Comparison of ENCODE assay signal across 11 mouse cellular contexts in genomic region chr5:100226571-100227235, GRCm38 (mm10).
DNase-seq lines count a peak whose midpoint lies in the region; ATAC-seq and TF ChIP-seq lines count a peak whose summit lies in the region.
"Had no signal": no experiment of that assay in that cellular context is flagged by ENCODE, and none has a peak within 500 bp of the region (broad histone marks: within the 10 kb centered on the region; RNA-seq: fewer than 3 reads in every experiment).

No protein-coding gene starts in this region.

- H3K4me1 ChIP-seq in forebrain, embryonic 10.5 days = peaks cover 8% of the 10 kb centered on the region
- no peaks in the 10 kb centered on the region for H3K4me1 ChIP-seq in forebrain, embryonic 11.5 days (replicated peaks; ENCODE audit: control insufficient read depth, insufficient read depth, low read length)
- 0 out of 2 replicates have a peak, but pooled peaks cover 4% of the 10 kb centered on the region for H3K4me1 ChIP-seq in kidney, postnatal 0 days (replicated peaks; ENCODE audit: insufficient read depth, low read length)
- H3K4me1 ChIP-seq in embryonic facial prominence, embryonic 12.5 days = peaks cover 5% of the 10 kb centered on the region; the same call in 1 of the 2 replicates
- peaks cover 5% of the 10 kb centered on the region; the same call in 1 of the 2 replicates for H3K4me1 ChIP-seq in limb, embryonic 15.5 days
- H3K4me1 ChIP-seq in midbrain, embryonic 16.5 days (ENCODE audit: control insufficient read depth, insufficient read depth, low read length) = peaks cover 8% of the 10 kb centered on the region

- H3K9me3 ChIP-seq in forebrain, embryonic 10.5 days = no peaks in the 10 kb centered on the region; the same call in 1 of the 2 replicates
- H3K9me3 ChIP-seq in forebrain, embryonic 11.5 days (ENCODE audit: control insufficient read depth, low read length) = no peaks in the 10 kb centered on the region
- H3K9me3 ChIP-seq in kidney, postnatal 0 days (replicated peaks; ENCODE audit: low read length) = 0 out of 2 replicates have a peak, but pooled peaks cover 3% of the 10 kb centered on the region
- H3K9me3 ChIP-seq in embryonic facial prominence, embryonic 12.5 days = no peaks in the 10 kb centered on the region
- H3K9me3 ChIP-seq in limb, embryonic 15.5 days = no peaks in the 10 kb centered on the region
- no peaks in the 10 kb centered on the region for H3K9me3 ChIP-seq in midbrain, embryonic 16.5 days (replicated peaks; ENCODE audit: control insufficient read depth, low read length, poor library complexity, severe bottlenecking)

- no peaks in the 10 kb centered on the region for H3K36me3 ChIP-seq in forebrain, embryonic 10.5 days (replicated peaks)
- no peaks in the 10 kb centered on the region for H3K36me3 ChIP-seq in forebrain, embryonic 11.5 days (ENCODE audit: control insufficient read depth, insufficient read depth, low read length)
- H3K36me3 ChIP-seq in kidney, postnatal 0 days (ENCODE audit: insufficient read depth, low read length) = no peaks in the 10 kb centered on the region
- H3K36me3 ChIP-seq in embryonic facial prominence, embryonic 12.5 days = no peaks in the 10 kb centered on the region
- no peaks in the 10 kb centered on the region for H3K36me3 ChIP-seq in limb, embryonic 15.5 days
- H3K36me3 ChIP-seq in midbrain, embryonic 16.5 days (ENCODE audit: control insufficient read depth, insufficient read depth, low read length) = no peaks in the 10 kb centered on the region

- no peak for ATAC-seq in forebrain, embryonic 11.5 days (replicated peaks; ENCODE audit: low FRiP score)
- no peak; the same call in 1 of the 2 replicates for ATAC-seq in kidney, postnatal 0 days (replicated peaks; ENCODE audit: low FRiP score, low read depth)
- ATAC-seq in embryonic facial prominence, embryonic 12.5 days (ENCODE audit: insufficient number of reproducible peaks, insufficient read depth, low FRiP score, low TSS enrichment) = 0 out of 2 replicates have a peak, but pooled peaks have one; percentile 18
- ATAC-seq in limb, embryonic 15.5 days (ENCODE audit: insufficient number of reproducible peaks, low FRiP score, low TSS enrichment, low read depth) = no peak
- ATAC-seq in midbrain, embryonic 16.5 days = no peak

- TF ChIP-seq CTCF in kidney, postnatal 0 days (IDR thresholded peaks at IDR 0.05; ENCODE audit: low read depth) = no peak

- no peak overlapping the region for H3K9ac ChIP-seq in forebrain, embryonic 11.5 days (ENCODE audit: low read length)
- no peak overlapping the region for H3K9ac ChIP-seq in kidney, postnatal 0 days (ENCODE audit: low read depth, low read length)
- H3K9ac ChIP-seq in embryonic facial prominence, embryonic 12.5 days = no peak overlapping the region
- H3K9ac ChIP-seq in limb, embryonic 15.5 days = no peak overlapping the region
- H3K9ac ChIP-seq in midbrain, embryonic 16.5 days (ENCODE audit: low read depth, low read length) = no peak overlapping the region

- DNase-seq in forebrain, embryonic 10.5 days (ENCODE audit: extremely low spot score, low spot score) = no peak
- no peak for DNase-seq in forebrain, embryonic 11.5 days (ENCODE audit: low spot score)
- DNase-seq in kidney, postnatal 0 days (ENCODE audit: low spot score) = peak; percentile 39
- DNase-seq in kidney, postnatal 36 days = no peak
- DNase-seq in Muller cell, postnatal 12 days (ENCODE audit: inconsistent ontology term) = no peak
- DNase-seq: cerebellum, postnatal 36 days; lung, adult 2 months had no signal

- peak overlapping the region; percentile 36; the same call in 1 of the 2 replicates for H3K27ac ChIP-seq in forebrain, embryonic 10.5 days
- H3K27ac ChIP-seq in forebrain, embryonic 11.5 days (ENCODE audit: low read depth, low read length) = no peak overlapping the region
- 0 out of 2 replicates have a peak overlapping the region, but pooled peaks have one; percentile 36 for H3K27ac ChIP-seq in kidney, postnatal 0 days
- no peak overlapping the region for H3K27ac ChIP-seq in embryonic facial prominence, embryonic 12.5 days
- H3K27ac ChIP-seq in limb, embryonic 15.5 days = 0 out of 2 replicates have a peak overlapping the region, but pooled peaks have one; percentile 6
- no peak overlapping the region for H3K27ac ChIP-seq in midbrain, embryonic 16.5 days (ENCODE audit: low read length)
- H3K27ac ChIP-seq: left cerebral cortex, adult 2 months had no signal

- 75% methylated on average over 17 of the region's 17 CpGs for WGBS in forebrain, embryonic 10.5 days
- WGBS in forebrain, embryonic 11.5 days = 73% methylated on average over 17 of the region's 17 CpGs
- 71% methylated on average over 17 of the region's 17 CpGs for WGBS in kidney, postnatal 0 days
- 43% methylated on average over 17 of the region's 17 CpGs for WGBS in embryonic facial prominence, embryonic 12.5 days
- WGBS in limb, embryonic 15.5 days = 55% methylated on average over 17 of the region's 17 CpGs
- WGBS in midbrain, embryonic 16.5 days = 76% methylated on average over 17 of the region's 17 CpGs

- H3K4me3 ChIP-seq in forebrain, embryonic 10.5 days = no peak overlapping the region
- H3K4me3 ChIP-seq in forebrain, embryonic 11.5 days (ENCODE audit: low read depth, low read length) = no peak overlapping the region
- H3K4me3 ChIP-seq in kidney, postnatal 0 days (replicated peaks; ENCODE audit: low read depth, low read length) = no peak overlapping the region
- H3K4me3 ChIP-seq in embryonic facial prominence, embryonic 12.5 days = no peak overlapping the region
- no peak overlapping the region for H3K4me3 ChIP-seq in limb, embryonic 15.5 days
- H3K4me3 ChIP-seq in midbrain, embryonic 16.5 days (ENCODE audit: low read depth, low read length) = no peak overlapping the region
- H3K4me3 ChIP-seq: left cerebral cortex, adult 2 months had no signal

- no peaks in the 10 kb centered on the region for H3K27me3 ChIP-seq in forebrain, embryonic 10.5 days (ENCODE audit: poor library complexity, severe bottlenecking)
- no peaks in the 10 kb centered on the region for H3K27me3 ChIP-seq in forebrain, embryonic 11.5 days (ENCODE audit: control insufficient read depth, insufficient read depth, low read length)
- H3K27me3 ChIP-seq in kidney, postnatal 0 days (ENCODE audit: insufficient read depth, low read length) = no peaks in the 10 kb centered on the region
- H3K27me3 ChIP-seq in embryonic facial prominence, embryonic 12.5 days = no peaks in the 10 kb centered on the region; the same call in 1 of the 2 replicates
- no peaks in the 10 kb centered on the region for H3K27me3 ChIP-seq in limb, embryonic 15.5 days
- H3K27me3 ChIP-seq in midbrain, embryonic 16.5 days (ENCODE audit: control insufficient read depth, insufficient read depth, low read depth, low read length) = no peaks in the 10 kb centered on the region

- H3K4me2 ChIP-seq in forebrain, embryonic 11.5 days (ENCODE audit: low read depth, low read length, severe bottlenecking) = no peak overlapping the region
- no peak overlapping the region for H3K4me2 ChIP-seq in kidney, postnatal 0 days (ENCODE audit: low read length)
- H3K4me2 ChIP-seq in embryonic facial prominence, embryonic 12.5 days (replicated peaks) = no peak overlapping the region
- H3K4me2 ChIP-seq in limb, embryonic 15.5 days = no peak overlapping the region
- no peak overlapping the region for H3K4me2 ChIP-seq in midbrain, embryonic 16.5 days (ENCODE audit: low read length)

Comparison
In these comparisons a context has a peak if more than half of its experiments do, and no peak if none do; other contexts are left out.
1. H3K27ac ChIP-seq: peak in forebrain, embryonic 10.5 days (single experiment), kidney, postnatal 0 days (single experiment) and limb, embryonic 15.5 days (single experiment); none in forebrain, embryonic 11.5 days (single experiment), embryonic facial prominence, embryonic 12.5 days (single experiment) and midbrain, embryonic 16.5 days (single experiment).